Mouse (Mus musculus) left cerebral cortex, adult 2 months (tissue): ENCODE results near the gene Cdkn2d. TPM values are rescaled to one million over a fixed set of nuclear protein-coding genes. Genes with fewer than 3 reads are reported as not detected.

Source experiments
- DNase-seq, 2 experiments: peaks; one replicate each; pipeline ENCODE4 v3.0.0; 2021 to 2022; ENCODE audit warnings: low spot score in 2 of 2, mixed read lengths in 1 of 2; ENCODE audit errors: extremely low spot score in 1 of 2
- H3K27ac ChIP-seq: fragments of 200-600 bp; 2 replicates; pipeline ENCODE4 v1.8.1; 2022
- H3K4me3 ChIP-seq: fragments of 200-600 bp; 2 replicates; pipeline ENCODE4 v1.8.1; 2022
- CTCF ChIP-seq: fragments of 200-600 bp; IDR thresholded peaks from 2 replicates; pipeline ENCODE4 v1.8.1; 2022; ENCODE audit warnings: antibody characterized with exemption, mild to moderate bottlenecking, moderate library complexity
- intact Hi-C: fragments of 180-260 bp; cut with DNase I; formaldehyde crosslinking; loops from one replicate; pipeline ENCODE4 v1.15.1; 2025
- long read RNA-seq, 2 experiments: library from polyadenylated mRNA; stranded (forward); transcript quantifications; one replicate each; pipeline ENCODE4 v2.0.0; 2021; ENCODE audit warnings: borderline mapping rate in 2 of 2
- total RNA-seq, 2 experiments: library from RNA; stranded (reverse); gene quantifications; 2 replicates each; pipeline ENCODE4 v1.2.3; 2021

The Cdkn2d gene
- 10 to 100 TPM; 47.9 to 54.6 TPM for total RNA-seq
- long read RNA-seq, experiment 1, transcript Cdkn2d-203 (2 exons, 1,423 nt), result major isoform, 46 of 53 reads
- long read RNA-seq, experiment 1, partial matches to known transcripts, result 2 of 53 reads
- long read RNA-seq, experiment 1, other reads (novel, unspliced or antisense), result 1 of 53 reads
- long read RNA-seq, experiment 2, transcript Cdkn2d-203 (2 exons, 1,423 nt), result major isoform, 31 of 35 reads
- long read RNA-seq, experiment 2, partial matches to known transcripts, result 0 of 35 reads
- long read RNA-seq, experiment 2, other reads (novel, unspliced or antisense), result 3 of 35 reads

- peak; percentile 99 to 100 for DNase-seq
- intact Hi-C loops, result loop anchor here (1.0 to 5.0 kb wide), 2 partner anchors 26 to 76 kb away; partner anchors contain the start of genes Atg4d and Ilf3
- Histone ChIP-seq H3K4me3 (peak within 1 kb of the TSS; percentile 86), H3K27ac (peak within 1 kb of the TSS; percentile 95)
- TF ChIP-seq CTCF, result peak; percentile 35
Measured at GRCm38 (mm10) chr9:21291022-21291787, at the start of gene Cdkn2d. Gene Cdkn2d, minus strand, starts transcription at chr9:21291407.

DNA sequence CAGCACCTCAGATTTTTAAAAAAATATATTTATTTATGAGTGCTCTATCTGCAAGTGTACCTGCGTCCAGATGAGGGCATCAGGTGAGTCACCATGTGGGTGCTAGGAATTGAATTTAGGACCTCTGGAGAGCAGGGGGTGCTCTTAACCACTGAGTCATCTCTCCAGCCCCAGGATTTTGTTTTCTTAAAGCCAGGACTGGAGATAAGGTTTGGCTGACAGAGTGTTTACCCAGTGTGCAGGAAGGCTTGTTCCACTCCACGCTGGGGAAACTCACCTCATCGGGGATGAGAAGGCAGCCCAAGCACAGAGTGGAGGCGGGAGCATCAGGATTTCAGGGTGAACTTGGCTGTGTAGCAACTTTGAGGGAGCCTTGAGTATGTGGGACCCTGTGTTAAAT is 49.2 kb upstream of the Cdkn2d start:
- Histone ChIP-seq H3K4me3 (no peak overlapping the region), H3K27ac (no peak overlapping the region)
- intact Hi-C loops, result no loop called here
- no peak for TF ChIP-seq CTCF
- DNase-seq, result no peak

- TF ChIP-seq CTCF, result no peak
- no peak overlapping the region for H3K4me3 ChIP-seq
- H3K27ac ChIP-seq, result no peak overlapping the region
- DNase-seq, result no peak
- intact Hi-C loops, result loop anchor here (5.0 kb wide), 1 partner anchor 85 kb away; no protein-coding TSS in a partner anchor
Measured at GRCm38 (mm10) chr9:21337652-21338051, 46.4 kb upstream of the Cdkn2d start.

DNA sequence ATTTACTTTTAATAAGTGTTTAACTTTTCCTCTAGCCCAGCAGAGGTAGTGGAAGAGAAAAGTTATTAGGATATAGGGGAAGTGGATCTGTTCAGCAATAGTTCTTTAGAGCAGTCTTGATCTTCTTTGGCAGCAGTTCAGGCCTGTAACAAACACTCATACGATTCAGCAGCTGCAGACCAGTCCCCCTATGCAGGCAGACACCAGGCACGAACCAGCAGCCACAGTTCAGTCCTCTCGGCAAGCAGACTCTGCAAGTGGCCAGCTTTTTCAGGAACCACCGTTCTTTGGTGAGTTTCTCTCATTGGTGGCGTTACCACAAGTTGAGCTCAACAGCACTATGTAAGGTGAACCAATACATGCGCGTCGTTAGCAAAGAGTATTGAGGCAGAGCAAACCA is 45.3 kb upstream of the Cdkn2d start:
- DNase-seq, result no peak
- TF ChIP-seq CTCF, result no peak
- Histone ChIP-seq H3K27ac (no peak overlapping the region), H3K4me3 (no peak overlapping the region)
- intact Hi-C loops, result loop anchor here (5.0 kb wide), 1 partner anchor 84 kb away; no protein-coding TSS in a partner anchor

DNA sequence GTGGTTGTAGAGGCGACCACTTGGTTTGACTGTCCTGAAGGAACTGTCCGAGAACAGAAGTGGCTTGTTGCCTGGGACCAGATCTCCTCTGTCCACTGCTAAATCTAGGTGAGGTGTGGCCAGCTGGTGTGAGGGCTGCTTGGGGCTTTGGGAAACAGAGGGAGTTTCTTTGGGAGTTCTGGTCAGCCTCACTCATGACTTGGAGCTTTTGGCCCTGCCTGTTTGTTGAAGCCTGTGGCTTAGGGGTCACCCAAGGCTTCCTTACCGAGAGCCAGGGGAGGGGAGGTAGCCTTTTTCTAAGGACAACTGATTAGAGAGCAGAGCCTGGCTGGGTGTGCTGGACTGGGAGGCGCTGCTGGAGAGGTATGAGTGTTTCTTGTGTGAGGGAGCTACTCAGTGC is 44.2 kb upstream of the Cdkn2d start:
- Histone ChIP-seq H3K4me3 (no peak overlapping the region), H3K27ac (no peak overlapping the region)
- intact Hi-C loops, result loop anchor here (5.0 kb wide), 1 partner anchor 83 kb away; no protein-coding TSS in a partner anchor
- no peak for DNase-seq
- no peak for TF ChIP-seq CTCF

- DNase-seq, result no peak
- Histone ChIP-seq H3K27ac (no peak overlapping the region), H3K4me3 (no peak overlapping the region)
- TF ChIP-seq CTCF, result no peak; the same call in 1 of the 2 replicates
- intact Hi-C loops, result loop anchor here (5.0 kb wide), 1 partner anchor 82 kb away; no protein-coding TSS in a partner anchor
Measured at GRCm38 (mm10) chr9:21334747-21335146, 43.5 kb upstream of the Cdkn2d start.

DNA sequence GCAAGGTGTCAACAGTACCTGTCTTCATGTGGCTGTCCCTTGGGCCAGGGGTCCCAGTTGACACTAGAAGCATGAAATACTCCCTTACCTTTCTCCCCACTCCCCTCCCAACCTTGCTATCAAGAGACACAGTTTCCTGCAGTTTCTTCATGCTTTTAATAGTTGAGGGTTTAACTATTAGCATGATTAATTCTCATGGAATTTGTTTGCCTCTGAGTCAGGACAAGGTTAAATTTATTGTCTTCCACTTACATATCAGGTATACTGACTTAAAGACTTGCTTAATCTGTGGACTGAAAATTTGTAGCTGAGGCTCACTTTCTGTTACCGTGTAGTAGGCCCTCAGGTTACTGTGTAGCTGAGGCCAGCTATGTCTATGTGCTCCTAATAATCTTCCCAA is 42.3 kb upstream of the Cdkn2d start:
- no peak for TF ChIP-seq CTCF
- no peak overlapping the region for H3K27ac ChIP-seq
- intact Hi-C loops, result no loop called here
- no peak overlapping the region for H3K4me3 ChIP-seq
- DNase-seq, result no peak

DNA sequence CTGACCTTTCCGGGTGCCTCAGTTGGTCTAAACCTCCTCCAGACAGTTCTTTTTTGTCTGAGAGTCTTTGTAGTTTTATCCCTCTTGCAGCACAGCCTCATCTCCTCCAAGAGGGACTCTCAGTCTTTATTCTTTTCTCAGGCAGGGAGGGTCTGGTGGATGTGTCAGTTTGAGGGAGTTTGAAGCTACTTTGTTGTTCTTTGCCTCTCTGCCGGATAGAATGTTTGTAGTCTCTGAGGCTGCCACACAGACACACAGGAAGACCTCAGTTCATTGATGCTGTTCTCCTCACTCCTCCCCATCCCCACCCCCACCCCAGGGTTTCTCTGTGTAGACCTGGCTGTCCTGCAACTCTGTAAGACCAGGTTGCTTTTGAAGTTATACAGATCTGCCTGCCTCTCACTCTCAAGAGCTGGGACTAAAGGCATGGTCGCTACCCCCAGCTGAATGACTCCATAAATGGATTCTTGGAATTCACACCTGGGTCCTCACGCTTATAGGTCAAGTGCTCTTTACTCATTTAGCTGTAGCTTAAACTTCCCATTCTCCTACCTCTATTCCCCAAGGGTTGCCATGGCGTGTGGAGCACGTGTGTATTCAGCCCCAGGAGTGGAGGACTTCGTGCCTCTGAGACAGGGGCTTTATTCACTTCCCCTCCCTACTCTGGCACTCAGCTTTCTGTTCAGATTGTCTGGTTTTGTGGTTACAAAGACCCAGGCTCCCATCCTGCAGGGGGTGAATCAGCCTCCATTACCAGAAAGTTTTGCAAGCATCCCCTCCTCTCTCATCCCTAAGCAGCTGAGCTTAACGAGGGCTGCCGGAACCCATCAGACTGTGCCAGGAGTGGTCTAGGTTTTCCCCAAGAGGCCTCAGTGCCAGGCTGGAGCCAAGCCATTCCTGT is 41.2 kb upstream of the Cdkn2d start:
- Histone ChIP-seq H3K27ac (no peak overlapping the region), H3K4me3 (no peak overlapping the region)
- TF ChIP-seq CTCF, result no peak
- DNase-seq, result no peak
- intact Hi-C loops, result no loop called here

DNA sequence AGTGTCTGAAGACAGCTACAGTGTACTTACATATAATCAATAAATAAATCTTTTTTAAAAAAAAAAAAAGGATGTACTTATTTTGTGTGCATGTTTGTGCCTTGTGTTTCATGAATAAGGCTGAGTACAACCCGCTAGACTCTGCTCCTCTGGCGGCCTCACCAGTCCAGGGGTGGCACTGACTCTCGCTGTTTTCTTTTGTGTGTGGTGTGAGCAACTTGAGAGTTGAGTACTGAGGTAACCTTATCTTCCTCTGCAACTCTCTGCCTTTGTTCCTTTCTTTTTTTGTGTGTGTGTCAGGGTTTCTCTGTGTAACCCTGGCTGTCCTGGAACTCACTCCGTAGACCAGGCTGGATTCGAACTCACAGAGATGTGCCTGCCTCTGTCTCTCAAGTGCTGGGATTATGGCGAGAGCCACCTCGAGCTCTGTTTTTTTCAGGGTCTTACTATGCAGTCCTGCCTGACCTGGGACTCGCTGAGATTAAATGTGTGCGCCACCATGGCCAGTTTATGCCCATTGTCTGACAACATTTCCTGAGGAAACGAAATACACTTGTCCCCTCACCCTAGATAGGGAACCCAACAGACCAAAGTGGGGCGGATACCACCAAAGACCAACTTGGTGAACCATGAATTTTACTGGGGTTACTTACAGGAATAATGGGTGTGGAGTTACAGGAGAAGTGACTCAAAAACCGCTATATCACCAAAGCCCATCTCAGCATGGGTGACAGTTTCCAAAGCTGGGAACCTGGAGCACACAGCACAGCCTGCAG is 40.3 kb upstream of the Cdkn2d start:
- no peak for TF ChIP-seq CTCF
- Histone ChIP-seq H3K27ac (no peak overlapping the region), H3K4me3 (no peak overlapping the region)
- DNase-seq, result no peak
- intact Hi-C loops, result no loop called here

DNA sequence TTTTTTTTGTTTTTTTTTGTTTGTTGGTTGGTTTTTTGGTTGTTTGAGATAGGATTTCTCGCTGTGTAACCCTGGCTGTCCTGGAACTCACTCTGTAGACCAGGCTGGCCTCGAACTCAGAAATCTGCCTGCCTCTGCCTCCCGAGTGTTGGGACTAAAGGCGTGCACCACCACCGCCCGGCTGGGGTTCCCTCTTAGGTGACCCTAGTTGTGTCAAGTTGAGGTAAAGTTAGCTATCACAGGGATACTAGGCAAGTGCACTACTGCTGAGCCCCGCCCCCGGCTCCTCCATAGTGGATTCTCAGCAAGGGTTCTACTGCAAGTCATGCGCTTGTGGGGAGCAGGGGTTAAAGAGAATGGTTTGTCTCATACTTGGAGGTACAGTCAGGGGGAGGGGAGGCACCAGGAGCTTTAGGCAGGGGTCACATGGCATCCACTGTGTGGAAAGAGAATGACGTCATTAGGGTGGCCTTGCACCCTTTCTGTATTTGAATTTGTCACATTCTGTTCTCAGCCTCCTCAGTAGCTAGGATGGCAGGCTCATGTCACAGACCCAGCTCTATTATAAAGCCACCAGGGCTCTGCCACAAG is 38.6 kb upstream of the Cdkn2d start:
- no peak for DNase-seq
- no peak for TF ChIP-seq CTCF
- Histone ChIP-seq H3K4me3 (no peak overlapping the region), H3K27ac (no peak overlapping the region)
- intact Hi-C loops, result no loop called here

- no peak overlapping the region for H3K27ac ChIP-seq
- intact Hi-C loops, result no loop called here
- TF ChIP-seq CTCF, result no peak
- DNase-seq, result no peak
- no peak overlapping the region for H3K4me3 ChIP-seq
Measured at GRCm38 (mm10) chr9:21329041-21329440, 37.8 kb upstream of the Cdkn2d start.
